Mouse (Mus musculus) hindbrain, embryonic 13.5 days (tissue): Measurements from ENCODE around the gene Aff3. TPM values are rescaled to one million over a fixed set of nuclear protein-coding genes. Genes with fewer than 3 reads are reported as not detected.

ENCODE experiments used
- ATAC-seq: fragments of 200-750 bp; cut with Nextera tagmentation; 2 replicates; pipeline ENCODE4 v1.8.0; 2017; ENCODE audit warnings: moderate TSS enrichment; ENCODE audit not compliant: low FRiP score
- H3K27ac ChIP-seq: fragments of 300-500 bp; sonication (generic); 2 replicates; pipeline ENCODE4 v1.5.1; 2015; ENCODE audit warnings: inconsistent platforms, mild to moderate bottlenecking, moderate library complexity
- H3K27me3 ChIP-seq: fragments of 300-500 bp; sonication (generic); 2 replicates; pipeline ENCODE4 v1.6.1; 2015; ENCODE audit warnings: mild to moderate bottlenecking, inconsistent platforms
- H3K36me3 ChIP-seq: fragments of 300-500 bp; sonication (generic); 2 replicates; pipeline ENCODE4 v1.6.1; 2015; ENCODE audit warnings: mild to moderate bottlenecking, inconsistent platforms
- H3K4me1 ChIP-seq: fragments of 300-500 bp; sonication (generic); replicated peaks from 2 replicates; pipeline ENCODE4 v1.6.1; 2015; ENCODE audit warnings: inconsistent platforms
- H3K4me2 ChIP-seq: fragments of 300-500 bp; sonication (generic); 2 replicates; pipeline ENCODE4 v1.6.1; 2015; ENCODE audit warnings: inconsistent platforms, mild to moderate bottlenecking, moderate library complexity
- H3K4me3 ChIP-seq: fragments of 300-500 bp; sonication (generic); 2 replicates; pipeline ENCODE4 v1.5.1; 2015; ENCODE audit warnings: mild to moderate bottlenecking, inconsistent platforms
- H3K9ac ChIP-seq: fragments of 300-500 bp; sonication (generic); 2 replicates; pipeline ENCODE4 v1.6.1; 2015; ENCODE audit warnings: mild to moderate bottlenecking, inconsistent platforms
- H3K9me3 ChIP-seq: fragments of 300-500 bp; sonication (generic); 2 replicates; pipeline ENCODE4 v1.6.1; 2016; ENCODE audit warnings: inconsistent platforms
- WGBS: fragments of 180-500 bp; shearing (Covaris S2); methylation state at CpG from one replicate; pipeline ENCODE4 v1.1.7; 2015; 5-methylcytosine and 5-hydroxymethylcytosine counted together
- polyA plus RNA-seq: library from polyadenylated mRNA; unstranded; fragments of >200 nt; fragmentation: Nextera tagmentation; extraction: Ambion mirVana; gene quantifications from 2 replicates; pipeline ENCODE4 v1.2.1, GENCODE M21; 2015

Gene Aff3
- polyA plus RNA-seq, 1 experiment from 2014 or later, result 19.0 TPM

- Histone ChIP-seq H3K4me2 (no peak overlapping the region), H3K27me3 (no peaks in the 10 kb centered on the region), H3K9ac (no peak overlapping the region), H3K4me3 (no peak overlapping the region), H3K27ac (no peak overlapping the region), H3K4me1 (peaks cover 49% of the 10 kb centered on the region), H3K9me3 (no peaks in the 10 kb centered on the region), H3K36me3 (no peaks in the 10 kb centered on the region)
- 77% methylated on average over 13 of the region's 13 CpGs for WGBS
- ATAC-seq, result no peak
Measured at GRCm38 (mm10) chr1:38550579-38550978, 114.2 kb downstream of the Aff3 start.

- no peak overlapping the region for H3K4me3 ChIP-seq
- WGBS, result 58% methylated on average over 8 of the region's 8 CpGs
- peaks cover 61% of the 10 kb centered on the region for H3K4me1 ChIP-seq
- H3K9ac ChIP-seq, result no peak overlapping the region
- H3K4me2 ChIP-seq, result no peak overlapping the region
- H3K9me3 ChIP-seq, result no peaks in the 10 kb centered on the region
- ATAC-seq, result no peak
- no peaks in the 10 kb centered on the region for H3K36me3 ChIP-seq
- 0 out of 2 replicates have a peak overlapping the region, but pooled peaks have one; percentile 1 for H3K27ac ChIP-seq
- no peaks in the 10 kb centered on the region for H3K27me3 ChIP-seq
Measured at GRCm38 (mm10) chr1:38548671-38549661, 115.8 kb downstream of the Aff3 start.

GRCm38 (mm10) chr1:38547685-38548084 lies 117.1 kb downstream of the Aff3 start:
- Histone ChIP-seq H3K27ac (no peak overlapping the region), H3K4me3 (no peak overlapping the region), H3K9me3 (no peaks in the 10 kb centered on the region), H3K36me3 (no peaks in the 10 kb centered on the region), H3K9ac (no peak overlapping the region), H3K4me2 (no peak overlapping the region), H3K4me1 (peaks cover 61% of the 10 kb centered on the region), H3K27me3 (no peaks in the 10 kb centered on the region)
- WGBS, result 91% methylated on average over 9 of the region's 9 CpGs
- no peak for ATAC-seq

- H3K4me1 ChIP-seq, result peaks cover 58% of the 10 kb centered on the region
- H3K27me3 ChIP-seq, result no peaks in the 10 kb centered on the region
- no peak overlapping the region for H3K4me2 ChIP-seq
- H3K9ac ChIP-seq, result peak overlapping the region; percentile 21; the same call in 1 of the 2 replicates
- ATAC-seq, result no peak
- H3K27ac ChIP-seq, result peak overlapping the region; percentile 81
- H3K36me3 ChIP-seq, result no peaks in the 10 kb centered on the region
- H3K4me3 ChIP-seq, result no peak overlapping the region
- WGBS, result 54% methylated on average over 7 of the region's 7 CpGs
- no peaks in the 10 kb centered on the region for H3K9me3 ChIP-seq
Measured at GRCm38 (mm10) chr1:38546696-38547095, 118.1 kb downstream of the Aff3 start.

- H3K4me2 ChIP-seq, result peak overlapping the region; percentile 18; the same call in 1 of the 2 replicates
- peak; percentile 74 for ATAC-seq
Measured at GRCm38 (mm10) chr1:38545282-38545945, 119.3 kb downstream of the Aff3 start.

GRCm38 (mm10) chr1:38544501-38544900 lies 120.3 kb downstream of the Aff3 start:
- Histone ChIP-seq H3K4me3 (no peak overlapping the region), H3K36me3 (no peaks in the 10 kb centered on the region), H3K27me3 (no peaks in the 10 kb centered on the region), H3K9me3 (no peaks in the 10 kb centered on the region), H3K27ac (peak overlapping the region; percentile 81), H3K4me1 (peaks cover 59% of the 10 kb centered on the region), H3K4me2 (no peak overlapping the region), H3K9ac (no peak overlapping the region)
- no peak for ATAC-seq
- WGBS, result 14% methylated on average over 3 of the region's 3 CpGs

More at GRCm38 (mm10) chr1:38545282-38545945, 119.3 kb downstream of the Aff3 start:
- no peaks in the 10 kb centered on the region for H3K36me3 ChIP-seq
- peak overlapping the region; percentile 81 for H3K27ac ChIP-seq
- no peak overlapping the region for H3K9ac ChIP-seq
- H3K4me3 ChIP-seq, result no peak overlapping the region
- no peaks in the 10 kb centered on the region for H3K9me3 ChIP-seq
- peaks cover 54% of the 10 kb centered on the region for H3K4me1 ChIP-seq
- 19% methylated on average over 12 of the region's 12 CpGs for WGBS
- H3K27me3 ChIP-seq, result no peaks in the 10 kb centered on the region

- Histone ChIP-seq H3K4me1 (peaks cover 64% of the 10 kb centered on the region), H3K9ac (no peak overlapping the region)
- WGBS, result 72% methylated on average over 4 of the region's 4 CpGs
Measured at GRCm38 (mm10) chr1:38541536-38541935, 123.2 kb downstream of the Aff3 start.

GRCm38 (mm10) chr1:38536929-38537540 lies 127.7 kb downstream of the Aff3 start:
- Histone ChIP-seq H3K27ac (peak overlapping the region; percentile 49), H3K9ac (no peak overlapping the region), H3K4me1 (peaks cover 37% of the 10 kb centered on the region), H3K4me2 (no peak overlapping the region), H3K4me3 (no peak overlapping the region), H3K27me3 (no peaks in the 10 kb centered on the region), H3K9me3 (no peaks in the 10 kb centered on the region), H3K36me3 (peaks cover 13% of the 10 kb centered on the region)
- ATAC-seq, result peak; percentile 67
- 44% methylated on average over 16 of the region's 16 CpGs for WGBS

More at GRCm38 (mm10) chr1:38541536-38541935, 123.2 kb downstream of the Aff3 start:
- Histone ChIP-seq H3K36me3 (no peaks in the 10 kb centered on the region), H3K27ac (no peak overlapping the region), H3K9me3 (no peaks in the 10 kb centered on the region), H3K27me3 (no peaks in the 10 kb centered on the region), H3K4me2 (no peak overlapping the region), H3K4me3 (no peak overlapping the region)
- no peak for ATAC-seq

GRCm38 (mm10) chr1:38532581-38532980 lies 132.2 kb downstream of the Aff3 start:
- 92% methylated on average over 7 of the region's 7 CpGs for WGBS
- Histone ChIP-seq H3K4me2 (no peak overlapping the region), H3K27me3 (no peaks in the 10 kb centered on the region), H3K4me3 (no peak overlapping the region), H3K9ac (no peak overlapping the region), H3K9me3 (no peaks in the 10 kb centered on the region), H3K36me3 (peaks cover 13% of the 10 kb centered on the region), H3K4me1 (peaks cover 18% of the 10 kb centered on the region), H3K27ac (no peak overlapping the region)
- no peak for ATAC-seq

GRCm38 (mm10) chr1:38528607-38529006 lies 136.1 kb downstream of the Aff3 start:
- Histone ChIP-seq H3K27ac (no peak overlapping the region), H3K36me3 (peaks cover 22% of the 10 kb centered on the region), H3K4me3 (no peak overlapping the region), H3K9ac (no peak overlapping the region), H3K9me3 (no peaks in the 10 kb centered on the region), H3K4me2 (no peak overlapping the region), H3K27me3 (no peaks in the 10 kb centered on the region), H3K4me1 (peaks cover 6% of the 10 kb centered on the region)
- 89% methylated on average over 5 of the region's 5 CpGs for WGBS
- ATAC-seq, result no peak

- no peak for ATAC-seq
- Histone ChIP-seq H3K9me3 (no peaks in the 10 kb centered on the region), H3K27ac (no peak overlapping the region), H3K4me3 (no peak overlapping the region), H3K4me2 (no peak overlapping the region), H3K4me1 (peaks cover 6% of the 10 kb centered on the region), H3K27me3 (no peaks in the 10 kb centered on the region), H3K36me3 (peaks cover 28% of the 10 kb centered on the region), H3K9ac (no peak overlapping the region)
- 93% methylated on average over 5 of the region's 5 CpGs for WGBS
Measured at GRCm38 (mm10) chr1:38526568-38526967, 138.2 kb downstream of the Aff3 start.

GRCm38 (mm10) chr1:38521651-38522050 lies 143.1 kb downstream of the Aff3 start:
- Histone ChIP-seq H3K4me2 (no peak overlapping the region), H3K4me1 (no peaks in the 10 kb centered on the region), H3K27ac (no peak overlapping the region), H3K27me3 (no peaks in the 10 kb centered on the region), H3K36me3 (peaks cover 34% of the 10 kb centered on the region), H3K9ac (no peak overlapping the region), H3K4me3 (no peak overlapping the region), H3K9me3 (no peaks in the 10 kb centered on the region)
- 97% methylated on average over 11 of the region's 11 CpGs for whole genome bisulfite sequencing
- no peak for ATAC-seq
